8 mouse cellular contexts compared by ENCODE assay signal in the genomic region with DNA sequence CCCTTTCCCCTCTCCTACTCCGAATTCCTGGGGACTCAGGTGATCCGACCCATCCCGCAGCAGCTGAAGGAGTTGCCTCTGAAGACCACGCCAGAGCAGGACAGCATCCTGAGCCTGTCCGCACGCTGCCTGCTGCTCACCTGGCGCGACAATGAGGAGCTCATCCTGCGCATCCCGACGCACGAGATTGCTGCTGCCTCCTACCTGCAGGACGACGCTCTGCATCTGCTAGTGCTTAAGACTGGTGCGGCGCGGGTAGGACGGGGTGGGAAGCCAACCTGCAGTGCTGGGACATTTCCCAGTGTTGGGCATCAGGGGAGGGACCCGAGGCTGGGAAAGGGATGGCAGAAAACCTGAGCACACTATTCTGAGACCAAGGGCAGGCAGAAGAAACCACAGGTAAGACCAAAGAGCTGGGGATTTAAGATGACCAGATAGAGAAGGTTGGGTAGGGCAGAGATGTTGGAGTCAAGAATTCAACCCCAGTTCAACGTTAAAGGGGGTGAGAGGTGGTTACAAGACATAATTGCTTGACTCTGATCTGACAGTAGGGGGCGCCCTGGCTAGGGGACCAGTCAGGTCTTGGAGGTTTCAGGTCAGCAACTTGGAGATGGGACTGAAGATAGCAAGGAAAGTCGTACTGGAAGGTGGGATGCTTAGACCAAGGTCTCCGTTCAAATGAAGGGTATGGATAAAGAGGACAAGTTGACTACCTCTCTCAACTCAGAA. TPM values are rescaled to one million over a fixed set of nuclear protein-coding genes. Genes with fewer than 3 reads are reported as not detected.
DNase-seq lines count a peak whose midpoint lies in the region; TF ChIP-seq lines count a peak whose summit lies in the region.

No protein-coding gene starts in this region.

- peak; percentile 39 to 42 for DNase-seq in layer of hippocampus, postnatal 10 days (ENCODE audit: low spot score in 2 of 2)
- DNase-seq in layer of hippocampus, adult 9-11 months, result no peak
- DNase-seq in adrenal gland, postnatal 36 days, result peak; percentile 51 to 72
- peak; percentile 55 for DNase-seq in lung, postnatal 10 days
- peak; percentile 72 for DNase-seq in testis, postnatal 10 days (ENCODE audit: low spot score)
- no peak for DNase-seq in spleen, adult 12 weeks (ENCODE audit: low spot score)
- DNase-seq in frontal cortex, adult 2 months (ENCODE audit: extremely low spot score in 1 of 2, low spot score in 1 of 2), result no peak

- peak; percentile 63; the same call in 1 of the 2 replicates for TF ChIP-seq CTCF in embryonic fibroblast, embryonic 13.5 days (IDR thresholded peaks at IDR 0.05; ENCODE audit: borderline replicate concordance, insufficient read depth, low read length)

- TF ChIP-seq POLR2A in embryonic fibroblast, embryonic 13.5 days (IDR thresholded peaks at IDR 0.05; ENCODE audit: low read depth, low read length), result no peak

- H3K4me1 ChIP-seq in embryonic fibroblast, embryonic 13.5 days (ENCODE audit: control insufficient read depth, insufficient read depth, low read length), result no peaks in the 10 kb centered on the region

- H3K4me3 ChIP-seq in embryonic fibroblast, embryonic 13.5 days (ENCODE audit: insufficient read depth, low read length), result no peak overlapping the region

- no peak overlapping the region for H3K27ac ChIP-seq in embryonic fibroblast, embryonic 13.5 days (ENCODE audit: insufficient read depth, low read length)

RNA-seq across cellular contexts. Expression of a gene that starts 5.2 kb away (rescaled TPM):
- total RNA-seq in layer of hippocampus, postnatal 10 days (2021), result 1 to 10 TPM; 6.8 to 9.8 TPM
- 10 to 100 TPM; 10.2 to 11.0 TPM for total RNA-seq in adrenal gland, postnatal 36 days (2021)
- not detected in 2 replicates for polyA plus RNA-seq in embryonic fibroblast, embryonic 13.5 days (2011; ENCODE audit: insufficient read length, low read depth, missing spikeins)
- 12.2 and 16.4 TPM in 2 replicates for polyA plus RNA-seq in frontal cortex, adult 2 months (2012; rRNA removed)

RNA-seq across cellular contexts. Expression of a gene that starts 37.3 kb away (rescaled TPM):
- total RNA-seq in layer of hippocampus, postnatal 10 days (2021), result 1 to 10 TPM; 2.6 to 3.2 TPM
- 1 to 10 TPM; 2.7 to 2.9 TPM for total RNA-seq in adrenal gland, postnatal 36 days (2021)
- polyA plus RNA-seq in embryonic fibroblast, embryonic 13.5 days (2011; ENCODE audit: insufficient read length, low read depth, missing spikeins), result 0.90 and 4.2 TPM in 2 replicates
- polyA plus RNA-seq in frontal cortex, adult 2 months (2012; rRNA removed), result 2.2 and 2.9 TPM in 2 replicates

RNA-seq across cellular contexts. Expression of a gene that starts 39.3 kb away (rescaled TPM):
- total RNA-seq in layer of hippocampus, postnatal 10 days (2021), result 1 to 10 TPM; 5.7 to 6.3 TPM
- 1 to 10 TPM in 1 of 2 experiments, under 1 TPM in 1; 0.56 to 1.5 TPM for total RNA-seq in adrenal gland, postnatal 36 days (2021)
- polyA plus RNA-seq in embryonic fibroblast, embryonic 13.5 days (2011; ENCODE audit: insufficient read length, low read depth, missing spikeins), result not detected in 2 replicates
- polyA plus RNA-seq in frontal cortex, adult 2 months (2012; rRNA removed), result 1.5 and 1.8 TPM in 2 replicates

RNA-seq across cellular contexts. Expression of a gene that starts 55.7 kb away (rescaled TPM):
- total RNA-seq in layer of hippocampus, postnatal 10 days (2021), result 10 to 100 TPM; 42.9 to 57.5 TPM
- 100 to 1,000 TPM; 175 to 226 TPM for total RNA-seq in adrenal gland, postnatal 36 days (2021)
- polyA plus RNA-seq in embryonic fibroblast, embryonic 13.5 days (2011; ENCODE audit: insufficient read length, low read depth, missing spikeins), result 137 and 174 TPM in 2 replicates
- 86.3 and 86.6 TPM in 2 replicates for polyA plus RNA-seq in frontal cortex, adult 2 months (2012; rRNA removed)

Comparison
In these comparisons a context has a peak if more than half of its experiments do, and no peak if none do; other contexts are left out.
1. DNase-seq: peak in layer of hippocampus, postnatal 10 days (2 of 2), adrenal gland, postnatal 36 days (2 of 2), lung, postnatal 10 days (single experiment) and testis, postnatal 10 days (single experiment); none in layer of hippocampus, adult 9-11 months (single experiment), spleen, adult 12 weeks (single experiment) and frontal cortex, adult 2 months (0 of 2).